Mouse (Mus musculus) midbrain, embryonic 12.5 days (tissue): ENCODE measurements at regions not wholly inside any gene's neighbourhood (a gene's known extent, or its start where the extent isn't known, plus 50 kb on each side); places are given as distances from the start of the nearest gene placed in this dataset.
A peak's percentile ranks its signal among the peaks of the same experiment; 100 is the strongest.

Source experiments
- ATAC-seq: fragments of 200-750 bp; cut with Nextera tagmentation; 2 replicates; pipeline ENCODE4 v1.8.0; 2017; ENCODE audit warnings: low read depth, moderate TSS enrichment, moderate library complexity; ENCODE audit not compliant: low FRiP score
- H3K27ac ChIP-seq: fragments of 300-500 bp; sonication (generic); replicated peaks from 2 replicates; pipeline ENCODE4 v1.5.1; 2016; ENCODE audit warnings: mild to moderate bottlenecking
- H3K27me3 ChIP-seq: fragments of 300-500 bp; sonication (generic); 2 replicates; pipeline ENCODE4 v1.6.1; 2016; ENCODE audit warnings: mild to moderate bottlenecking
- H3K36me3 ChIP-seq: fragments of 300-500 bp; sonication (generic); 2 replicates; pipeline ENCODE4 v1.6.1; 2016
- H3K4me1 ChIP-seq: fragments of 300-500 bp; sonication (generic); 2 replicates; pipeline ENCODE4 v1.6.1; 2016
- H3K4me2 ChIP-seq: fragments of 300-500 bp; sonication (generic); replicated peaks from 2 replicates; pipeline ENCODE4 v1.6.1; 2016; ENCODE audit warnings: mild to moderate bottlenecking, moderate library complexity
- H3K4me3 ChIP-seq: fragments of 300-500 bp; sonication (generic); 2 replicates; pipeline ENCODE4 v1.5.1; 2016; ENCODE audit warnings: mild to moderate bottlenecking
- H3K9ac ChIP-seq: fragments of 300-500 bp; sonication (generic); replicated peaks from 2 replicates; pipeline ENCODE4 v1.6.1; 2016; ENCODE audit warnings: mild to moderate bottlenecking, moderate library complexity
- H3K9me3 ChIP-seq: fragments of 300-500 bp; sonication (generic); 2 replicates; pipeline ENCODE4 v1.6.1; 2016; ENCODE audit warnings: mild to moderate bottlenecking
- WGBS: fragments of 180-500 bp; shearing (Covaris S2); methylation state at CpG from one replicate; pipeline ENCODE4 v1.1.7; 2016; 5-methylcytosine and 5-hydroxymethylcytosine counted together

GRCm38 (mm10) chr3:141279041-141279554 is 66.9 kb upstream of the Pdha2 start:
- WGBS, result 93% methylated on average over 7 of the region's 7 CpGs
- Histone ChIP-seq H3K4me1 (no peaks in the 10 kb centered on the region), H3K27ac (no peak overlapping the region), H3K36me3 (no peaks in the 10 kb centered on the region), H3K27me3 (no peaks in the 10 kb centered on the region), H3K4me3 (no peak overlapping the region), H3K4me2 (no peak overlapping the region), H3K9ac (no peak overlapping the region), H3K9me3 (no peaks in the 10 kb centered on the region)
- ATAC-seq, result no peak

DNA sequence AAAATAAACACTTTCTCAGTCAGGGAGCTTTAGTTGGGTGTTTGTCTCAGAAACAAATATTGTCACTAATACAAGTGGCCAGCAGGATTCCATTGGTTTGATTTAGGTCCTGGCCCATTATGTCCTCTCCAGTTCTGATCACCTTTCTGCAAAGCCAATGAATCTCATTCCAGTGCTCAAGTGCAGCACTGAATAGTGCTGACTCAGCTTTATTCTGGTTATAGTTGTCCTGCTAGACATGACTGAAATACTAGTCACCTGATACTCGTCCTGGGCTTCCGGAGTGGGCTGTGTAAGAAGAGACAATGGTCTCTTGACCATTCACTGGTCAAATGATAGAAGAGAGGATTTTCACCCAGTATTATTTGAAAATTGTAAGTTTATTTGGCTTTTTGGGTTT is 81.6 kb upstream of the Pdha2 start:
- Histone ChIP-seq H3K36me3 (no peaks in the 10 kb centered on the region), H3K4me2 (no peak overlapping the region), H3K27ac (no peak overlapping the region), H3K27me3 (no peaks in the 10 kb centered on the region), H3K4me3 (no peak overlapping the region), H3K9ac (no peak overlapping the region), H3K4me1 (no peaks in the 10 kb centered on the region), H3K9me3 (no peaks in the 10 kb centered on the region)
- 83% methylated on average over 2 of the region's 2 CpGs for WGBS
- no peak for ATAC-seq

- no peaks in the 10 kb centered on the region for H3K27me3 ChIP-seq
- no peaks in the 10 kb centered on the region for H3K4me1 ChIP-seq
- no peak overlapping the region for H3K4me2 ChIP-seq
- ATAC-seq, result no peak
- no peak overlapping the region for H3K27ac ChIP-seq
- no peaks in the 10 kb centered on the region for H3K36me3 ChIP-seq
- H3K4me3 ChIP-seq, result no peak overlapping the region
- H3K9ac ChIP-seq, result no peak overlapping the region
- no peaks in the 10 kb centered on the region for H3K9me3 ChIP-seq
These were observed 84.7 kb upstream of the Pdha2 start for GRCm38 (mm10) chr3:141296897-141297296.

GRCm38 (mm10) chr3:141299749-141300148 is 87.6 kb upstream of the Pdha2 start:
- Histone ChIP-seq H3K9me3 (no peaks in the 10 kb centered on the region), H3K4me1 (no peaks in the 10 kb centered on the region), H3K27ac (no peak overlapping the region), H3K27me3 (no peaks in the 10 kb centered on the region), H3K9ac (no peak overlapping the region), H3K4me3 (no peak overlapping the region), H3K4me2 (no peak overlapping the region), H3K36me3 (no peaks in the 10 kb centered on the region)
- WGBS, result 91% methylated on average over 1 of the region's 1 CpGs
- no peak for ATAC-seq

- Histone ChIP-seq H3K4me3 (no peak overlapping the region), H3K4me1 (no peaks in the 10 kb centered on the region), H3K9me3 (no peaks in the 10 kb centered on the region), H3K27ac (no peak overlapping the region), H3K27me3 (no peaks in the 10 kb centered on the region), H3K4me2 (no peak overlapping the region), H3K9ac (no peak overlapping the region), H3K36me3 (no peaks in the 10 kb centered on the region)
- ATAC-seq, result no peak
These were observed 121.5 kb upstream of the Pdha2 start for GRCm38 (mm10) chr3:141333517-141334113.

- H3K9me3 ChIP-seq, result no peaks in the 10 kb centered on the region
- no peak overlapping the region for H3K4me3 ChIP-seq
- ATAC-seq, result peak; percentile 27; the same call in 1 of the 2 replicates
- H3K9ac ChIP-seq, result no peak overlapping the region
- H3K27me3 ChIP-seq, result no peaks in the 10 kb centered on the region
- H3K4me1 ChIP-seq, result no peaks in the 10 kb centered on the region
- H3K4me2 ChIP-seq, result no peak overlapping the region
- H3K27ac ChIP-seq, result no peak overlapping the region
- H3K36me3 ChIP-seq, result no peaks in the 10 kb centered on the region
- WGBS, result 71% methylated on average over 9 of the region's 9 CpGs
These were observed 126.2 kb upstream of the Pdha2 start for GRCm38 (mm10) chr3:141338224-141338982.

DNA sequence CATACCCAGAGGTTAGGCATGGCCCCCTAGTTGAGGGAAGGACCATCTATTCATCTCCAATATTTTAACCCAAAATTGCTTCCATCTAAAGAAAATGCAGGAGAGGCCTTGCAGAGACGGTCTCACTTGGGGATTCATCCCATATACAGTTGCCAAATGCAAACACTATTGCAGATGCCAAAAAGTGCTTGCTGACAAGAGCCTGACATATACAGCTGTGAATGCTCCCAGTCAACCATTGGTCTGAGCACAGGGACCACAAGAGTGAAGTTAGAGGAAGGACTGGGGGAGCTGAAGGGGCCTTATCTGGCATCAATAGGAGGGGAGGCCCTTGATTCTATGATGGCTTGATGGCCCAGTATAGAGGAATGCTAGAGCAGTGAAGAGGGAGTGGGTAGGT is 111.1 kb upstream of the Unc5c start:
- Histone ChIP-seq H3K27me3 (no peaks in the 10 kb centered on the region), H3K4me3 (no peak overlapping the region), H3K36me3 (no peaks in the 10 kb centered on the region), H3K4me2 (no peak overlapping the region), H3K27ac (no peak overlapping the region), H3K9ac (no peak overlapping the region), H3K9me3 (no peaks in the 10 kb centered on the region), H3K4me1 (no peaks in the 10 kb centered on the region)
- no peak for ATAC-seq
- 91% methylated on average over 1 of the region's 1 CpGs for WGBS

- H3K4me1 ChIP-seq, result no peaks in the 10 kb centered on the region
- H3K9ac ChIP-seq, result no peak overlapping the region
- 90% methylated on average over 1 of the region's 1 CpGs for WGBS
- H3K4me3 ChIP-seq, result no peak overlapping the region
- H3K9me3 ChIP-seq, result no peaks in the 10 kb centered on the region
- ATAC-seq, result no peak
- H3K36me3 ChIP-seq, result no peaks in the 10 kb centered on the region
- no peaks in the 10 kb centered on the region for H3K27me3 ChIP-seq
- H3K27ac ChIP-seq, result no peak overlapping the region
- no peak overlapping the region for H3K4me2 ChIP-seq
These were observed 72.0 kb upstream of the Unc5c start for GRCm38 (mm10) chr3:141393005-141393404.

- no peaks in the 10 kb centered on the region for H3K27me3 ChIP-seq
- no peak for ATAC-seq
- 87% methylated on average over 2 of the region's 2 CpGs for WGBS
- no peak overlapping the region for H3K9ac ChIP-seq
- H3K4me2 ChIP-seq, result no peak overlapping the region
- H3K27ac ChIP-seq, result no peak overlapping the region
- H3K9me3 ChIP-seq, result no peaks in the 10 kb centered on the region
- no peak overlapping the region for H3K4me3 ChIP-seq
- no peaks in the 10 kb centered on the region for H3K36me3 ChIP-seq
- H3K4me1 ChIP-seq, result no peaks in the 10 kb centered on the region
These were observed 66.8 kb upstream of the Unc5c start for GRCm38 (mm10) chr3:141398214-141398613.
